Mouse (Mus musculus) layer of hippocampus, adult 11-12 months (tissue): ENCODE data around the gene Sycp2l.
"Not testable (repeated sequence)": the region's sequence is repeated elsewhere in the genome, so short reads cannot be mapped to it uniquely, and the experiment has no call there.

Experiments used
- DNase-seq: peaks from one replicate; pipeline ENCODE4 v3.0.0; 2022; ENCODE audit warnings: low spot score

The Sycp2l gene

DNA sequence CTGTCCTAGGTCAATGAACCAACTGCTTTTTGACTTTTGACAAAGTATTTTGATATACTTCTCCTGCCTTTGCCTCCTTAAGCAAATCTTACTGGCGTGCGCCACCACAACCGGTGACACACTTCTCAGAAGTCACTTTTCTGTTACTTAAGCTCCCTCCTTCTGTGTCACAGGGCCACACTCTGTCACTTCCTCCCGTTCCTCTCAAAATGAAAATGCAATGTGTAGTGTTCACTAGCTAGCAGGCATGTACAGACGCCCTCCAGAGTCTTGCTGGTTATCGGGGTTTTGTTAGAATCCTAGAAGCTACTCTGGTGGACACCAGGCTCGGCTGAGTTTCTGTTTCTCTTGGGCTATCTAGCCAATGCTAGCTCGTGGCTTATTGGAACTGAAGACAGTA lies 14.2 kb downstream of the Sycp2l start:
- DNase-seq, result no peak

DNA sequence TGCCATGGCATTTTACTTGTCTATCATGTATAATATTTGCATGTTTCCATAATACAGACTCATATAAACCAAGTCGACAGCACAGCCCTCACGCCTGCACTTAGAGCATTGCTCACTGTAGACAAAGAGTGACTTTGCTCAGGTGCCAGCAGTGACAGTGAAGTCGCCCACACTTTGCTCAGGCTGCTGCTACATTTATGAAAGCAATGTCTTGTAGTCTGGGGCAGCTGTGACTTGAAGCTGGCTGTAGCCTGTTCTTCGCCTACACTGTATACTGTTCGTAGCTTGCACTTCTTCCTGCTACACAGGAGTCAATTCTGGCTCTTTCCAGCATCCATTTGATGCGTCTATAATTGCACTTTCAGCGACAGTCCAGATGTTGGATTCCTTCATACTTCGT lies 15.0 kb downstream of the Sycp2l start:
- no peak for DNase-seq

DNA sequence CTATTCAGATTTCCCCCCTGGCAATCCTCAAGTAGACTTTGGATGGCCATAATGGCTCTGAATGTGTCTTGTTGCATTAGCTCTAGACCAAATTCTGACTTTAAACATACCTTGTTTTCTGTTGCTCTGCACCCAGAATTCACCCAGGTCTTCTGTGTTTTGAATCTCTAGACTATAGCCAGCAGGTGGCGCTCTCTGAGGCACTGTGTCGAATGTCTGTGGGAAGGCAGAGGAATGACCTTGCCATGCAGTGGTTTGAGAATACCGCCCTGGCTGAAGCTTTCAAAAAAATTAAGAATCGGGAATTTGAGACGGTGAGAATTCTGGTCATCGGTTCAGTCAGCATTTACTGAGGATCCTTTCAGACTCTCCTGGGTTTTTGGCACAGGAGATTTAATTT lies 20.8 kb downstream of the Sycp2l start:
- peak; percentile 49 for DNase-seq

DNA sequence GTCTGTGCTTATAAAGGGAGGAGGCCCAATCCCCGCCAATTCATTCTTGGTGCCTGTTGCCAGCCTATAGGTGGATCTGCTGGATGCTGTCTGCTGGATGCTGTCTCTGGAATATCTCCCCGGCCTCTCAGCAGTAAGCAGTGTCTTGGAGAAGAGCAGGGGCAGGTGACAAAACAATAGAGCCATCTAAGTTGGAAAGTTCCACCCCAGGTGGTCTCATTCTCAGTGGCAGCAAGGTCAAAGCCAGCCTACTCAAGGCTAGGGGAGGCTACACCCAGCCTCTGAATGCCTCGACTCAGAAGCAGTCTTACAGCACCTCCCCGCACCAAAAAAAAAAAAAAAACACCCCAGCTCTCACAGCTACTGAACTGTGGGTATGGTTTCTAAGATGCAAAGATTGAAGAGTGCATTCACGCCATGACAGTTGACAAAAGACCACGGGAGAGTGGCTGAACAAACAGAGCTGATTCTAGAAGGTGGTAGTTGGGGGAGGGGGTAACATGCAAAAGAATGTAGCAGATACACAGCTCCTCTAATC lies 31.4 kb downstream of the Sycp2l start:
- no peak for DNase-seq

DNA sequence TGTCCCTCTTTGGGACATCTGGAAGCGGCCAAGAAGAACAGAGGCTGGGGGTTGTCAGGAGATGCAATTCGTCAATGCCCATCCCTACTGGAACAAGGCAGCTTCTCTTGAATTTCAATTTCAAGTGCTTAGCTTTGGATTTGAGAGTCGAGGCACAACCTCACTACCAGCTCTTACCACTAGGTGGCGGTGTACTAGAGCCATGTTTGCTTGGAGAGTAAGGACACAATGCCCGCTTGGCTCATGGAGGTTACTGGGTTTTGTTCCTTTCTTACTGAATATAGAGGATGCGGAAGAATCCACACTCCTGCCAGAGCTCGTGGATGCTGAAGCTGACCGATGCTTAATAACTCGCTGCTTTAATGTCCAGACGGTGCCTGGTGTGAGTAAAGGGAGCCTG lies 32.2 kb downstream of the Sycp2l start:
- peak; percentile 77 for DNase-seq

DNA sequence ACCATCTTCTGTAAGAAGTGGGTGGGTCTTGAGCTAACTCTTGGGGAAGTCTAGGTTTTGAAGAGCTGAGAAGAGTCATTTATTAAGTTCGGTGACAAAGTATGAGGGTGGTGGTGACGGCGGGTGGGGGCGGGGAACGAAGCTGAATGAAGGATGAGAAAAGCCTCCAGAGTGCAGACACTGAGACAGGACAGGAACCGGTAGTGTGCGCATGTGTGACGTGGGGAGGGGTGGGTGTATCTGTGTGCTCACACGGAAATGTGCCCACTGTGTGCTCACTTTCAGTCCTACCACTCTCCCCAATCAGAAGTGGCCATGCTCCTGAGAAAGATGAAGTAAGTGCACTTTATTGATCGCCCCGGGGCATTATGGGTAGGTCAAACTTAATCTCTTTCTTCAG lies 39.0 kb downstream of the Sycp2l start:
- no peak for DNase-seq

DNA sequence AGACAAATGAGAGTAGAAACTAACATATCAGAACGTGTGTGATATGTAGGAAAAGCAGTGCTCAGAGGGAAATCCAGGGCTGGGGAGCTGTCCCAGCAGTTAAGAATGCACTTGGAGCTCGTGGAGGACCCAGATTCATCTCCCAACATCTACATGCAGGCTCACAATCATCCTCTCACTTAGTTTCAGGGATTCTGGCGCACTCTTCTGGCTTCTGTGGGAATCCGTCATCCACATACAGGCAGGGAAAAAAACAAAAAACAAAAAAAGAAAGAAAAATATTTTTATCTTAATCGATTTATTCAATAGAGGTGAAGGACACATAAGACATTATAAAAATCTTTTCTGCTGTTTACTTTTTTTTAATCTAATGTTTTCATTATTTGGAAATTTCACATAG lies 44.3 kb downstream of the Sycp2l start:
- DNase-seq, result no peak

DNA sequence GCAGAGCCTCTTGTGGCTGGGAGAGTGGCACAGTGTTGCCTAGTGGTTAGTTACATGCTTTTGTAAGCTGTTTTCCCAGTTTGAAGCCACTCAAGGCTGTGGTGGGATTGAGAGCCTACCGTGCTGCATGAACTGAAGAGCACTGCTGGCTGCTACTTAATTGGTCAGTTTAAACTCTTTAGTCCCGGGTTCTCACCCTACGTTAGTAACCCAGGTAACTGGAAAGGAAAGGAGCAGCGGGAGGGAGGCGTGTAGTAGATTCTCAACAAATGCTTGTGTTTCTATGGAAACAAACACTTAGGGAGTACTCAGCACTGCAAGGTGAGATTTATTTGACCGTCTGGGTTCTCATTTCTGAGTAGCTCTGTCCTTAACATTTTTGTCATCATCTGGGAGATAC lies 73.8 kb downstream of the Sycp2l start:
- no peak for DNase-seq

DNA sequence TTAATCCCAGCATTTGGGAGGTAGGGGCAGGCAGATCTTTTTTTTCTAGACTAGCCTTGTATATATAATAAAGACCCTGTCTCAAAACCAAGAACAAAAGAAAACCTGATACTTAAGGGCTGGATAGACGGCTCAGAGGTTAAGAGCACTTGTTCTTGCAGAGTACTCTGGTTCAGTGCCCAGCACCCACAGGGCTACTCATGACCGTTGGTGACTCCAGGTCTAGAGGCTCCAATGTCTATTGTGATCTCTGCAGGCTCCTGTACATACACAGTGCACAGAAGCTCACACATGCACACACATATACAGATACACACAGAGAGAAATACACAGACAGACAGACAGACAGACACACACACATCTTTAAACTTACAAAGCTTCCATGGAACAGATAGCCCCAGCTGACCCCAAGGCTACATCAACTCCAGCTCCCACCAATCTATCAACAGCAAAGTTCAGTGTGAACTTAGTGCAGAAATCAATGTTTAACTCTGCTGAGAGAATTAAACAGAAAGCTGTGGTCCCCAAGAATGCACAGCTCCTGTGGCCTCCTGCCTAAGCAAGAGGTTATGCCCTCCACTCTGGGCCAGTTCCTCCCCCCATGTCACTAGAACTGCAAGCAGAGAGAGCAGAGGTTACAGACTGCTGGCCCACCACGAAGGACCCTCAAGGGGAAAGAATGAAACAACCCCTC lies 81.7 kb downstream of the Sycp2l start:
- DNase-seq, result no peak

DNA sequence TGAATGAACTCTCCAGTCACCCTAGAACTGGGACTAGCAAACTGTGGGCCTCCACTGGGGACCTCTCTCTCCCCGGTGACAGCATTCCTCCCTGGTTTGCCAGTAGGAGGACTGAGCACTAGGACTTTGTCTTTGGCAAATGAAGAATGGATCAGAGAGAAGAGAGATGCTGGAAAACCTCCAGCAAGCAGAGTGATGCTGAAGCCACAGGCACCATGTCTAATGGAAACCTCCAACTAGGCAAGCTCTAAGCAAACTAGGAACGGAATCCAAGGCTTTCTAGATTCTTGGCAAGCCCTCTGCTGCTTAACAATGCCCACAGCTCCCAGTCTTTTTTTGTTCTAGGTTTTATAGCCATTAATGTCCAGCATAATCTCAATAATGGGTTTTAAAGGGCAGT lies 86.8 kb downstream of the Sycp2l start:
- peak; percentile 27 for DNase-seq

DNA sequence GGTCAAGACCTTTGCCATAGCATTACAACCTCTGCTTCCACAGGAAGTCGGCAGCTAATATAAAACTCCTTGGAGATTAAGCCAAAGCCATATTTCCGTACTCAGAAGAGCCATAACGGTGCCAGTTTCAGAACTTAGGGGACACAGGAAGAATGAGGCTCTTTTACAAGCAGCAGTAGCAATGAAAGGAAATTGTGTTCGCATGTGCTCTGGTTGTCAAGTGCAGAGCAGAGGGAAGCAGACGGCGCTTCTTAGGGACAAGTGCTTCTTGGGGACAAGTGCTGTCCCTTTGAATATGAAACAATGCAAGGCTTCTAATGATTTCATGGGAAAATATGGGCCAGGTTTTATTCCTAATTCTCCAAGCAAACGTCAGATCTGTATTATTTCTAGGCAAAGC lies 89.2 kb downstream of the Sycp2l start:
- DNase-seq, result peak; percentile 17

DNA sequence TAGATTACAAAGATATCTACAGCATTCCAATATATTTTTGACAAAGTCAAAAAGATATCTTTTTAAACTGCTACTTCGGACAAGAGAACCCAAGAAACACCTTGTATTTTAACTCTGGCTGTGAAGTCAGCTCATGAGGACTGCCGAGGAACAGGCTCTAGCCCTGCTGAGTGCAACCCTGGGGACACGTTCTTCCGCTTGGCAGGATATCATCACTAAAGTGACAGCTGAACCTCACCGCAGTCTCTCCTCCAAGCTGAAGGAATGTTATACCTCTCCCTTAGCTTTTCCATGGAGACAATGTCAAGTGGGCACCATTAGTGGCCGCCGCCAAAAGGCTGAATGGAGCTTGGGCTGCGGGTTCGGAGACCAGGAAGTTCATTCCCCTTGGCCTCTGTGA lies 89.6 kb downstream of the Sycp2l start:
- no peak for DNase-seq

DNA sequence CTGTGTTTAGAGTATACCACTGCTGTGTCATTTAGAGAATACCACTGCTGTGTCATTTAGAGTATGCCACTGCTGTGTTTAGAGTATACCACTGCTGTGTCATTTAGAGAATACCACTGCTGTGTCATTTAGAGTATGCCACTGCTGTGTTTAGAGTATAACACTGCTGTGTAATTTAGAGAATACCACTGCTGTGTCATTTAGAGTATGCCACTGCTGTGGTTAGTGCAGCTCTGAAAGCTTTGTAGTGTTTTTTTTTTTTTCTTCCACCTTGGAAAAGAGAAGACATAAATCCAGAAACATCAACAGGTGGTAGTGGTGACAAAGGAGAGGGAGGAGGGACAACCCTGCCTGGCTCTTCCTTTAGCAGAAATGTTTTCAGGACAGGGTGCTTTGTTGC lies 91.5 kb downstream of the Sycp2l start:
- DNase-seq, result not testable (repeated sequence)

DNA sequence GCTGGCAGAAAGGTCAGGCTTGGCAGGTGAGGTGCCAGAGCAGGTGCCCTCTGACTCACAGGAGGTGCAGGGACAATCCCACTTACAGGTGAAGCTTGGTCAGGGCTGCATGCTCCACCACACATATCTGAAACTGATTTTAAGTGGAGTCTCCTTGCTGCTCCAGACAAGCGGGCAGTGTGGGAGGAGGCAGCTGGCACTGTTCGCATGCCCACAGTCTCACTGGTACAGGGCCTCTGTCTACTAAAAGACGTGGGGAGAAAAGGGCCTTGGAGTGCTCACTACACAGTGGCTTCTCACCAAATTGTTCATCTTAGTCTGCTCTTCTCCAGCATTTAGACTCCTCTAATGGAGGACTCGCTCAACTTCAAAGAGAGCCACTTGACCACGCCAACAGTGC lies 92.1 kb downstream of the Sycp2l start:
- peak; percentile 24 for DNase-seq

DNA sequence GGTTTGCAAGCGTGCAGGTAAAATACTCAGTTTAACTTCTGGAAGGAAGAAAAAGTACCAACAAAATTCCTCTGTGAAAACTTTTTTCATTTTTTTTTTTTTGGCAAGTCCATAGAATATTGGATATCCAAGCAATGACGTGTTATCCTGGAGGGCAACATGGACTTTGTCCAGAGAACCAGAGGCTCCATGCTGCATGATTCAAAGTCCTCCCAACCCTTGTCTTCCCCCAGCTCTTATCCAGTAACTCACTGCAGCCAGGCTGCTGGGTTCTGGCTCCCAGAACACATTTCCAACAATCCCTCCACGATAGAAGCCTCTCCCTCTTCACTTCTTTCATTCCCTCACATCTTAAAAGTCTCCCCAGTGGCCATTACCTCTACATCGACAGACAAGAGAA lies 97.2 kb downstream of the Sycp2l start:
- no peak for DNase-seq

DNA sequence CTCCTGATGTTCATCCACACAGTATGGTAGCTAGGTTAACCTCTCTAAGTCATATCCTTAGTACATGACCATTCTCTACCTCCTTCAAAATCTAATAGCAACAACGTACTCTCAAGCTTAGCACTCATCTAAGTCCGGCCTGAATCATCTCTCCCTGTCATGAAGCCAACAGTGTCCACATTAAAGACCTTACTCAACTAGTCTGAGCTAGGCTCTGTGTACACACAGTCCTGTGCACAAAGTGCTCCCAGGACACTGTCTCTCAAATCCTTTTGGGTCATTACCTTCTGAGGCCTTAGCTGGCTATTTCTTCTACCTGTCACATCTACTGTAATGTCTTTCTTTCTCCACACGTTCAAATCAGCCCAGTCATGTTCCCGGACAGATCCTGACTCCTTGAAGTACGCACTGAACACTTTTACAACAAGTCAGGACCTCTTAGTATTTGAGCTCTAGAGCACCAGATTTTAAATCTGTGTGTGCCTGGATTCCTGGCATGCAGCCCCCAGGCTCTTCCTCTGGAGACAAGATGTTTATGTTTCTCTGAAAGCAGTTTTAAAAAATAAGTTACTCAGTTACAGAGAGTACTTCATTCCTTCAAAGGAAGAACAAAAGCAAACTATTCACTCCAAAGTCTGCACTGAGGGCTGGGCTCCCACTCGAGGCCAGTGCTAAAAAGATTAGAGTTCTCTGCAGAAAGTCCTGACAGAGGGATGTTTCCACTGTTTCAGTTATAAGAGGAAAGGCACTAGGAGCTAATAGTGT lies 98.6 kb downstream of the Sycp2l start:
- no peak for DNase-seq

DNA sequence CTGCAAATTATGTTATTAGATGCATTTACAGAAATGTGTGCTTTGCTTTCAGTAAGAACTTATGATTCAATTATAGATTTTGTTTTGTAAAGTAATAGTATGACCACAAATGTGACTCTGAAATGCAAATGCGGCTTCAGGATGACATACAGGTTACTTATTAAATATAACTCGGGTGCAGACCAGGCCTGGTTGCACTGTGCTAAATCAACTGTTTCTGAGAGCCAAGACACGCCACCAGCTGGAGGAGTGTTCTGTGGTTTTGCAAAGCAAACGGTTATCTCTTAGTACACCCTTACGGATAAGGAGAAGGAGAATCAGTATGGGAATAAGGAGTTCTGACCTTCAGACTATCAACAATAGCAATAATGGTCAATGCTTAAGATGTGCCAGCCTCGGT lies 101.6 kb downstream of the Sycp2l start:
- no peak for DNase-seq

DNA sequence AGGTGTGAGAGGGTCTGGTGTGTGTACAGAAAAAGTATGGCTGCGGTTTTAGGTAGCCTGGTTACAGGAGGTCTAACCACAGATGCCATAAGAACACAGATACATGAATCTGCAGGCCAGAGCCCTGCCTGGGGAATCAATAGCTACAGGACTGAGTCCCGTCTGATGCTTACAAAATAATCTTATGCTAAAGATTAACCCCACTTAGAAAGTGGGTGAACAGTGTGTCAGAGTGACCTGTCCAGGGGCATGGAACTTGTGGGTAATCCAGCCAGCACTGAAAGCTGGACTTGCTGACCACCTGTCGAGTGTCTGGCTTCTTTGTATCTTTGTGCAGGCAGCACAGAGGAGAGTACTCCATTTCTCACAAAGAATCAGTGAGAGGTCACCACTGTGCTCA lies 102.1 kb downstream of the Sycp2l start:
- no peak for DNase-seq

DNA sequence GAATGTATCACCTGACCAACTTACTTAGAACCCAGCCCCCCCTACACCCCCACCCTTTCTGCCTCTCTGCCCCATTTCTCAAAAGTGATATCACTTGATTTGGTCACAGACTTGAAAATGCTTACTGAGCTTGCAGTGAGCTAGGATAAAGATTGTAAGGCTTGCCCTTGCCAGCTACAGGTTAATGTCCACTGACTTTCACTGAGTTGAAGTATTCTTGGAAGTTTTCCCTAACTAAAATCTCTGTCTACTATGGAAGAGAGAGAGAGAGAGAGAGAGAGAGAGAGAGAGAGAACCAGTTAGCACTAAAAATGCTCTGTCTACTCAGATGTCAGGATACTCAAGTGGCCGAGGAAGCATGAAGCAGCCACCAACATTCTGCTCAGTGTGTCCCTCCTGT lies 104.9 kb downstream of the Sycp2l start:
- no peak for DNase-seq

DNA sequence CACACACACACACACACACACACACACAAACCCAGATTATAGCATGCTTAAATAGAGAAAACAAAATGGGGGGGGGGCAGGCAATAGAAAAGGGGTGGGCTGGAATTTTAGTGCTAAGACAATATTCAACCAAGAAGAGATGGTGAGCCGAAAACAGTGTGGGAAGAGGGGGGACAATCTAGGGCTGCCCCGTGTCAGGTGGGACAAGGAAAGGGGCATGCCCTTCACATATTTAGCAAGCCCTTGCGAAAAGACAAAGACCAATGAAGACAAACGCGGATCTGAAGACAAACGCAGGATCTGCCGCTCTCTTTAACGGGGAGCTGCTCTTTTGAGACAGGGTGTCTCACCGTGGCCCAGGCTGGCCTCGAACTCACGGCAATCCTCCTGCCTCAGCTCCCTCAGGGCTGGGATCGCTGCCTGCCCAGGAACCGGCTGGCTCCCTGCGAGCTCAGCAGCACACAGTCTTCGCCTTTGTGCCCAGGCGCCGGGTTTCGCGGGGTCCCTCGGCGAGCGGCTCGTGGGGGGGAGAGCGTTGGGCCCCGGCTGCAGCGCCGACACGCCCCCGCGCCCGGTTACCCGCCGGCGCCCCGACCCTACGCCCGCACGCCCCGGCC lies 105.7 kb downstream of the Sycp2l start:
- DNase-seq, result peak; percentile 20

DNA sequence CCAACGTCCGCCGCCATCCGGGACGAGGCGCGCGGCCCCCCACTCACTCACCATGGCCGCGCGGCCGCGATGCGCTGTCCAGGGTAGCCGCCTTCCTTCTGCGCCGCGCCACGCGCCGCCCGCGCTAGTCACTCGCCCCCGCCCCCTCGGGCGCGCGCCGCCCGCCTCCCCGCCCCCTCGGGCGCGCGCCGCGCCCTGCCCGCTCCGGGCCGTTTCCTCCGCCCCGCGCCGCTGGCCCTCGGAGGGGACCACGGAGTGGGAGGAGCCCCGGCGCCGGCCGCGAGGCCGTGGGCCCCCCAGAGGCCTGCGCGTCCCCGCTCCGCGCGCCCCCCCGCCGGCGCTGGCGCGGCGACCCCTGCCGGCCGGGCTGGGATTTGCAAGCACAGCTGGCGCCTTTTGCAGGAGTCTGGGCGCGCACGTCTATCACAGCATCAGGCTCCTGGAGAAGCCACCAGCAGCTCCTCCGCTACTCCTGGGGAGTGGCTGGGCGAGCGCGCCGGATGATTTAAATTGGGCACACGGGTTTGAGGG lies 106.3 kb downstream of the Sycp2l start, which contains the start of gene Elovl2:
Elovl2 (minus strand) TSS at position 102 of the 531 bp plus-strand sequence.
- DNase-seq, result peak; percentile 49
